Mouse (Mus musculus): ENCODE measurements around the gene Catsperg2. TPM values are rescaled to one million over a fixed set of nuclear protein-coding genes. Genes with fewer than 3 reads are reported as not detected.
"Not testable (repeated sequence)": the region's sequence is repeated elsewhere in the genome, so short reads cannot be mapped to it uniquely, and the experiment has no call there.

Gene Catsperg2
- total RNA-seq (2015; ENCODE audit: low replicate concordance) (not detected in 2 replicates), total RNA-seq (2017; ENCODE audit: low replicate concordance) (not detected in 2 replicates)

DNA sequence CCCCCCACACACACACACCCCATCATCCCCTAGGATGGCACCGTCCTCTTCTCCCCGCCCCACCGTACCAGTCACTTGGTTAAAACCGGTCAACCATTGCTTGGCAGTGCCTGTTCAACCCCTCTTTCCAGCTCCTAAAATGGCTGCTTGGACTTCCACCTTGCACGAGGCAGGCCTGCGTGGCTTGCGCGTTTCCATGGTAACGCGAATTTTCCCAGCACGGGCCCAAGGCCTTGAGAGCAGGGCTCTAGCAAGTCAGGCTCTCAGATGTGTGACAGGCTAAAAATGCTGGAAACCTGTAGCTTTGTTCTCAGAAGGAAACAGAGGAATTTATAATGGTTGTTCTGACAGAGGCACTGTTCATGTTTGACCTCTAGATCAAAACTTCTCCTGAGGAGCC, at the start of gene Catsperg2:
Gene Catsperg2 (minus strand): TSS at position 173 of the 400 bp plus-strand sequence.
- not testable (repeated sequence) for ATAC-seq (replicated peaks; ENCODE audit: low FRiP score, poor library complexity, severe bottlenecking)

DNA sequence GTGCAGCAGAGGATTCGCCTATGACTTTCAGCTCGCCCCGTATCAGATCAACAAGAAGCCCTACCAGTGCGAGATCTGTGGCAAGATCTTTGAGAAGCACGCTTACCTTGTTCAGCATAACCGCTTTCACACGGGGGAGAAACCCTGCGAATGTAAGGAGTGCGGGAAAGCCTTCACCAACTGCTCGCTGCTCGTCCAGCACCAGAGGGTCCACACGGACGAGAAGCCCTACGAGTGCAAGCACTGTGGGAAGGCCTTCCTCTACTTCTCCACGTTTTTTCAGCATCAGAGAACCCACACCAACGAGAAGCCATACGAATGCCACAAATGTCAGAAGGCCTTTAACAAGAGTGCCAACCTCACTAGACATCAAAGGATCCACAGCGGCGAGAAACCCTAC, 49.7 kb upstream of the Catsperg2 start:
- ATAC-seq (replicated peaks; ENCODE audit: low FRiP score, poor library complexity, severe bottlenecking): no peak

DNA sequence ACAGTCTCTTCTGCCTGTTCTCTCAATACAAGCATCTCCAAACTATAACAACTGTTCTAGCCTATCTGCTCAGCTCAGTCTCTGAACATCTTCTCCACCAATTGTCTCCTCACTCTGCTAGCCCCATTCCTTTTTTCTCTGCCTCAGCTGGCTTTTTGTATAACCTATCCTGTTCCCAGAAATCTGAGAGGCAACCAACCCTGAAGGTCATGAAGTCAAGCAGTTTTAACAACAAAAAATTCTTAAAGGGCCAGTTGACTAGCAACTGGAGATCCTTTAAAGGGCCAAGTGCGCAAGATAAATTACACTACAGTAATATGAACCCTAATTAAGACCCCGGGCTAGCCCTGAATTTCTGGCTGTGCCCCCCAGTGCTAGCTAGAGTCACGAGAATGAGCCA, 47.5 kb upstream of the Catsperg2 start:
- ATAC-seq (replicated peaks; ENCODE audit: low FRiP score, poor library complexity, severe bottlenecking): no peak

DNA sequence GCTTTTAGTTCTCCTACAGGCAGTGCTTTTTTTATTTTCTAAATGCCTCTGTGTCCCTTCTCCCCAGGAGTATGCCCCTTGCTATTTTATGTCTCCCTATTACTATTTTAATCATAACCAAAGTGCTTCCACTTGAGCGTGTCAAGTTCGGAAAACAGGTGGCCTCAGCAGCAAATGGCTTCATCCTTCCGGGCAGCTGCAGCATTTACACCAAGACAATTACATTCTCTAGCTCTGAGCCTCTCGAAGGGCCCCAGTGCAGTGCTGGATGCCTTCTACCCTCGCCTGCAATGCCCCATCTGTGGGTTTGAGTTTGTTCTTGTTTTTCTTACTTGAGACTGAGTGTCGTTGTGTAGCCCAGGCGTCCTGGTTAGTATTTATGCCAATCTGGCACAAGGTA, 46.7 kb upstream of the Catsperg2 start:
- no peak for ATAC-seq (replicated peaks; ENCODE audit: low FRiP score, poor library complexity, severe bottlenecking)

DNA sequence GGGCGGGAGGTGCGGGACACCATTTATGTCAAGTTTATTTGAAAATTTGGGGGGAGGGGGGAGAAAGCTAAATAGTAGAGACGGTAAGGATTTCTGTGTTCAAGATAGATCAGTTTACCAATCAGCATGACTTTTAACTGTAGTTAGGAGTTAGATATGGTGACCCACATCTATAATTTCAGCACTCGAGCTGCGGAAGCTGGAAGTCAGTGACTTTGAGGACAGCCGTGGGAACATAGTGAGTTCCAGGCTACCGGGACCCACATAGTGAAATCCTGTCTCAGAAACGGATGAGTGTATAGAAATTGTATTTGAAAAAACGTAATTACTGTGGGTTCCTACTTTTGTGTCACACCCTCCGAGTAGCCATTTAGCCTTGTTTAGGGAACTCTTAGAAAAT, 42.1 kb upstream of the Catsperg2 start:
- no peak for ATAC-seq (replicated peaks; ENCODE audit: low FRiP score, poor library complexity, severe bottlenecking)

DNA sequence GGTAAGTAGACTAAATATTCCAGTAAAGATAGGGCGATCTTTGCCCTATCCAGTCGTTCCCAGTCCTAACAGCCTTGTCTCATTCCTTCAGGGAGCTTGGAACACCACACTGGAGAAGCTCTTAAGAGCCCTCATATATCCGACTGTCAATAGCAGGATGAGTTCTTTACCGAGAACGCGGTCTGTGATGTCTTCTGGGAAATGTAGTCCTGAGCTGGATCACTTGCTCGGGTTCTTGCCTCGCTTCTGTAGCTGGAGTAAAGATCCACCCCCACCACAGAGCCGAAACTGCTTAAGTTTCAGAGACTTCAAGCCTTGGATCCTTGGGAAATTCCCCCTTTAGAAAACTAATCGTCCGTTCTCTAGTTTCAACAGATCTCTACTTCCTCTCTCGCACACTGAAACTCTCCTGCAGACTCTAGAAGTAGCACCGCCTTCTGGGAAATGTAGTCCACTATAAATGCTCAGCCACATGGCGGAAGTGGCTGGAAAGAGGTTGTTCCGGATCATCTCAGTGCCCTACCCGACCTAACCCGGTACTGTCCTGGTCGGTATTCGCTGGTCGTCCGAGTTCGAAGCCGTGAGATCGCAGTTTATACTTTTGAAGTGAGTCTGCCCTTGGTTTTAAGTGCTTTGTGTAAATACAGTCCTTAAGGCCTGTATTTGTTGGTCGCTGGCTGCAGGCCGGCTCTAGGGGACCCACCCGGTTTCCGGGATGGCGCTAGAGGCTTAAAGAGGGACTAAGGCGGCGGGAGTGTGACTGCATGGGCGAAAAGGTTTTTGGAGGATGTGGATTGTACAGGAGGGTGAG, 41.5 kb upstream of the Catsperg2 start, which contains the start of gene Zfp84:
Gene Zfp84 (plus strand): TSS at position 463 of the 811 bp plus-strand sequence.
- ATAC-seq (replicated peaks; ENCODE audit: low FRiP score, poor library complexity, severe bottlenecking): peak; percentile 98

DNA sequence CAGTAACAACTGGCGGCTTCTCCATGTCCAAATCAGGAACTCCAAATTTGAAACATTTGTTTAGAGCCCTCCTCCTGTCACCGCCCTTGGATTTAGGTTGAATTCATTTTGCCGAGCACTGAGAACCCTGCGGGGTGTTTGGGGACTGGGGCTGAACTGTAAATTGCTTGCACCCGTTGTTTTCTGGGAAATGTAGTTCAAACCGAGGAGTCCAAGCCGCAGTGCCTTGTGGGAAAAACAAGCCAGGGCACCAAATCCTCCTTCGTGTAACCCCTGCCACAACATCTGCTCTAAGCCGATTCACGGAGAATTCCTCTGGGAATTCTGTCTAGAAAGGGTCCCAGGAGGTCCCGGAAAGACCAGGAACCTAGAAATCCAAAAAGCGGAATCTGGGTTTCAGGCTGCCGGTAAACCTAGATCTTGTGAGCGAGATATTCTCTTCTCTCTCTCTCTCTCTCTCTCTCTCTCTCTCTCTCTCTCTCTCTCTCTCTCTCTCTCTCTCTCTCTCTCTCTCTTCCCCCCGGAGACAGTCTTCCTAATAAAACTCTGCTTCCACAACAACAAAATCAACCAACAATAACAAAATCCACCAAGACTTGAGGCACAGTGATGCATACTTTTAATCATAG, 40.3 kb upstream of the Catsperg2 start:
- peak; percentile 75 for ATAC-seq (replicated peaks; ENCODE audit: low FRiP score, poor library complexity, severe bottlenecking)

DNA sequence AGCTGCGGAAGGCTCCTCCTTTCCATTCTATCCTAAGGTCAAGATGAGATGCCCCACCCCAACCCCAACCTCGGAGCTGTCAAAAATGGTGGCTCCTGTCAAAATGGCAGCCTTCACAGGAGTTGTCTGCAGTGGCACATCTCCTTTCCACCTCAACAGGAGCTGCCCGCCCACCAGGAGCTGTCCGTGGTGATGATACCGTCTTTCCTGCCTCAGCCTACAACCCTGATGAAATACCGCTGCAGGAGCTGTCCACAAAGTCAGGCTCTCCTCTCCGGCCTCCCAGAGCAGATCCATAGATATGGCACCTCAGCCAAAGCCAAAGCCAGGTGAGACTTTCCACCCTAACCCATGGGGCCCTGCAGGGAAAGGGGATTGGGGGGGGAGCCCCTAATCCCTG, 37.9 kb upstream of the Catsperg2 start:
- no peak for ATAC-seq (replicated peaks; ENCODE audit: low FRiP score, poor library complexity, severe bottlenecking)

DNA sequence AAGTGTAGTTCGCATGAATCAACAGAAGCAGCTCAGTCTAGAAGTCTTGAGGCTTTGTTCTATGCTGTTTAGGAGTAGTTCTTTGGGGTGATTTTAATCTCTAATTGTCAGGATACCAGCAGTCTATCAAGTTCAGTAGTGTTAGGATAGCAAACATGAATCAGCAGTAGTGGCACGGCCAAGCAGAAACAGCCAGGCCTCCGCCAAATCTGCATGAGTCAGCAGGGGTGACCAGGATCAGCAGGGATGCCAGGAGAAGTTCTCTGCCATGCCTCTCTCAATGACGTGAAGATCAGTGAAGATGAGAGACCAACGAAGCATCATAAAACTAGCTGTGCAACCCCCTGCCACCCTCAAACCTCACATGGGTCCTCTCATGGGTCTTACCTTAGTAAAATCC, 33.6 kb upstream of the Catsperg2 start:
- no peak for ATAC-seq (replicated peaks; ENCODE audit: low FRiP score, poor library complexity, severe bottlenecking)

DNA sequence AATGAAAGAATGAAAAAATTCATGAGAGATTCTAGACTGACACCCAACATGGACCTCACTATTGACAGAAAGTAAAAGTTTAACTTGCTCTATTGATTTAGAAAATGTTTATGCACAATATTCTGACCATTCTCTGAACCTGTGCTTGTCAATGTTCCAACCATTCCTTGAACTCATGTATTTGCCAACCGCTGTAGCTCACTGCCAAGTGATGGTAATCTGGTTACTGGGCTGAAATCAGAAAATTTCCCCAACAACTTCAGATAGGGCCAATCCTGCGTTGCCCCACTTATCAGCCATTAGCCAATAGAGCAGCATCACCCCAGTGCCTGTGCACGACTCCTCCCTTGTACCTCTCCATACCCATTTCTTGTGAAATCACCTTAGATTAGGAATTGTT, 15.4 kb upstream of the Catsperg2 start:
- ATAC-seq (replicated peaks; ENCODE audit: low FRiP score, poor library complexity, severe bottlenecking): no peak

DNA sequence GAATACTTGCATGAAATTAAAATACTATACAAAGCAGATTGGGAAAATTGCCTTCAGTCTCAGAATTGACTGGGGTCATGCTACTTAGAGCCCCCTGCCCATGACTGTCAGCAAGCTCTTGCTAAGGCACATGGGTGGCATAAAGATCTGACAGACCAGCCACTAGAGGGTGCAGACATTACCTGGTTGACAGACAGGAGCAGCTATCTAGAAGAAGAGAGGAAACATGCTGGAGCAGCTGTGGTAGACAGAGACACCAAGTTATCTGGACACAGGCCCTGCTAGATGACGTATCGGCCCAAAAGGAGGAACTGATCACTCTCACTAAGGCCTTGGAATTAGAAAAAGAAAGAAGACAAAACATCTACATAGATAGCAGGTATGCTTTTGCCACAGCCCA, 1.2 kb upstream of the Catsperg2 start:
- ATAC-seq (replicated peaks; ENCODE audit: low FRiP score, poor library complexity, severe bottlenecking): no peak

DNA sequence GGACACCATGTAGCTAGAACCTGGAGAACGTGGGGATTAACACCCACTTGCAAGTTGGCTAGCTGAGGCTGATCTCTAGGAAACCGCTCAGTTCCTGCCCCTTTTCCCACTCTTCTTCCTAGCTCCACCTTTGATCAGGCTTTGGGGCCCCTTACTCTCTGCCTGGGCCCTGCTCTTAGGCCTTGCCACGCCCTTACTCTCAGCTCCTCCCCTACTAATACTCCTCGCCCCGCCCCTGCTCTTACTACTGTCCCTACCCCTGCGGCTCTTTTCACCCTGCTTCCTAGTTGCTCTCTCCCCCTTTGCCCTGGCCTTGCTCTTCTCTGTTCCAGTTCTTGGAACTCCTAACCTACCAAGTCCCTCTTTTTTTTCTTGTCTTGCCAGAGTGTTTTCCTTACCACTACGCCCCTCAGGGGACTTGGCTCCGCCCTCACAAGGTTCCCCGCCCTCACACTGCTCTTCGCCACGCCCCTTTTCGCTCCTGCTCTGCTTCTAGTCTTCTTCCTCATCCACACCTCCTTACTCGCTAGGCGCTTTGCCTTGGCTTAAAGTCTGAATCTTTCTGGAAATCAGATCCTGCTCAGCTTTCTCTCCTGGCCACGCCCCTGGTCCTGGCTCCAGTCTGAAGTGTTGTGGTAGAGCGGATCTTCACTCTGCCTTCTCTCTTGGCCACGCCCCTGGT, 1.2 kb downstream of the Catsperg2 start:
- not testable (repeated sequence) for ATAC-seq (replicated peaks; ENCODE audit: low FRiP score, poor library complexity, severe bottlenecking)

DNA sequence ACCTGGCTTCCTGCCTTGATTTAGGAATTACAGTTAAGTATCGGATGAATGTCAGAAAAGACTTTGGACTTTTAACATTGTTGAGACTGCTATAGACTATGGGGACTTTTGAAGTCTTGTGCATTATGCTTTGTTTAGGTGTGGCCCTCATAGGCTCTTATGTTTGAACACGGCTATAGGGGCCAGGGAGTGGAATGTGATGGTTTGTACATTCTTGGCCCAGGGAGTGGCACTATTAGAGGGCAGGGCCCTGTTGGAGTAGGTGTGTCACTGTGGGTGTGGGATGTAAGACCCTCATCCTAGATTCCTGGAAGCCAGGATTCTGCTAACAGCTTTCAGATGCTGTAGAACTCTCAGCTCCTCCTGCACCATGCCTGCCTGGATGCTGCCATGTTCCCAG, 17.9 kb downstream of the Catsperg2 start:
- ATAC-seq (replicated peaks; ENCODE audit: low FRiP score, poor library complexity, severe bottlenecking): not testable (repeated sequence)

DNA sequence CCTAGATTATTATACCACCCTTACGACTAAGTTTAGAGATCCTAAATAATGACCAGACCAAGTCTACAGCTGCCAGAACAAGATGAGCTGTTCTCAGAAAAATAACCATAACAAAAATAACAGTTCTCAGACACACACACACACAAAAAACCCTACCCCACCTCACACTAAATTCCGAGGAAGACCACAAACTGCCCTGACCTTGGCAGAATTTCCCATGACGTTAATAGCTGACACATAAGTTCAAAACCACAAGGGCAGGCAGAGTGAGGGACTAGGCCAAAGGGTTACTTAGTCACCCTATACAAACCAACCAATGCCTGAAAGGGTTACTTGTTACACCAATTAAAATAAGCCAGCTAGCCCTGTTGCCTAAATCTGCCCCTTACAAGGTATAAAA, 31.6 kb downstream of the Catsperg2 start:
- ATAC-seq (replicated peaks; ENCODE audit: low FRiP score, poor library complexity, severe bottlenecking): not testable (repeated sequence)

DNA sequence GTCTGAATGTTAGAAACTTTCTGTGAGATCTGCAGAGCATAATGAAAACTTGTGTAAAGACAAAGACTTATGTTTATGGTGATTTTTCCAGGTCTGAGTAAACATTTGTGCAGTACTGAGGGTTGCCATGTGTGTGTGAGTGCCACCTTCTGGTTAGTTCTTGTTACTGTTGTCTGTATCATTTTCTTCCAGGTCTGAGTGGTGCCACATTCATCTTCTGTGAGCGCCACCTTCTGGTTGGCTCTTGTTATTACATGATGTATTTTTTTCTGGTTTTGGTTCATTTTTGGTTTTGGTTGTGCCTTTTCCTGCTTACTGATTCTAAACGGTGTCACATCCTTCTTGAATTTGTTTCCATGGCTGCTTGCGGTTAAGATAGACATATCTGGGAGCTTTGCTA, 45.0 kb downstream of the Catsperg2 start:
- ATAC-seq (replicated peaks; ENCODE audit: low FRiP score, poor library complexity, severe bottlenecking): no peak

Other genes with a start within 250 kb of the Catsperg2 start
- gene Sipa1l3, start 208.4 kb downstream of the Catsperg2 start, total RNA-seq (2015; ENCODE audit: low replicate concordance): 2.9 and 5.4 TPM in 2 replicates
- 1.1 and 5.2 TPM in 2 replicates for gene Sipa1l3, start 208.4 kb downstream of the Catsperg2 start, total RNA-seq (2017; ENCODE audit: low replicate concordance)
- gene Zfp84, start 41.5 kb upstream of the Catsperg2 start, total RNA-seq (2015; ENCODE audit: low replicate concordance): 1.7 and 3.8 TPM in 2 replicates
- gene Zfp84, start 41.5 kb upstream of the Catsperg2 start, total RNA-seq (2017; ENCODE audit: low replicate concordance): 3.2 and 3.6 TPM in 2 replicates
- gene Zfp30, start 57.0 kb upstream of the Catsperg2 start, total RNA-seq (2015; ENCODE audit: low replicate concordance): not detected in 2 replicates
- gene Zfp30, start 57.0 kb upstream of the Catsperg2 start, total RNA-seq (2017; ENCODE audit: low replicate concordance): not detected in 2 replicates
- 0.42 and 0.77 TPM in 2 replicates for gene Zfp790, start 89.1 kb upstream of the Catsperg2 start, total RNA-seq (2015; ENCODE audit: low replicate concordance)
- gene Zfp790, start 89.1 kb upstream of the Catsperg2 start, total RNA-seq (2017; ENCODE audit: low replicate concordance): 2.6 and 4.5 TPM in 2 replicates
- 0.63 TPM in 1 of 2 replicates, not detected in the other for gene Zfp940, start 126.6 kb upstream of the Catsperg2 start, total RNA-seq (2015; ENCODE audit: low replicate concordance)
- gene Zfp940, start 126.6 kb upstream of the Catsperg2 start, total RNA-seq (2017; ENCODE audit: low replicate concordance): not detected in 2 replicates
- gene Zfp420, start 132.9 kb upstream of the Catsperg2 start, total RNA-seq (2015; ENCODE audit: low replicate concordance): 1.5 TPM in 1 of 2 replicates, not detected in the other
- gene Zfp420, start 132.9 kb upstream of the Catsperg2 start, total RNA-seq (2017; ENCODE audit: low replicate concordance): 0.26 and 0.28 TPM in 2 replicates
- gene Zfp27, start 179.5 kb upstream of the Catsperg2 start, total RNA-seq (2015; ENCODE audit: low replicate concordance): 1.0 and 1.2 TPM in 2 replicates
- gene Zfp27, start 179.5 kb upstream of the Catsperg2 start, total RNA-seq (2017; ENCODE audit: low replicate concordance): 1.4 and 1.7 TPM in 2 replicates
- gene Zfp383, start 181.2 kb upstream of the Catsperg2 start, total RNA-seq (2015; ENCODE audit: low replicate concordance): not detected in 2 replicates
- not detected in 2 replicates for gene Zfp383, start 181.2 kb upstream of the Catsperg2 start, total RNA-seq (2017; ENCODE audit: low replicate concordance)
- gene Zfp74, start 227.1 kb upstream of the Catsperg2 start, total RNA-seq (2015; ENCODE audit: low replicate concordance): 2.3 and 2.7 TPM in 2 replicates
- 1.4 and 1.7 TPM in 2 replicates for gene Zfp74, start 227.1 kb upstream of the Catsperg2 start, total RNA-seq (2017; ENCODE audit: low replicate concordance)